Mouse (Mus musculus): ENCODE measurements around the gene Mapk1. TPM values are rescaled to one million over a fixed set of nuclear protein-coding genes. Genes with fewer than 3 reads are reported as not detected.

The Mapk1 gene
- total and polyA plus RNA-seq, 3 experiments, result 162 to 317 (median 244) TPM

DNA sequence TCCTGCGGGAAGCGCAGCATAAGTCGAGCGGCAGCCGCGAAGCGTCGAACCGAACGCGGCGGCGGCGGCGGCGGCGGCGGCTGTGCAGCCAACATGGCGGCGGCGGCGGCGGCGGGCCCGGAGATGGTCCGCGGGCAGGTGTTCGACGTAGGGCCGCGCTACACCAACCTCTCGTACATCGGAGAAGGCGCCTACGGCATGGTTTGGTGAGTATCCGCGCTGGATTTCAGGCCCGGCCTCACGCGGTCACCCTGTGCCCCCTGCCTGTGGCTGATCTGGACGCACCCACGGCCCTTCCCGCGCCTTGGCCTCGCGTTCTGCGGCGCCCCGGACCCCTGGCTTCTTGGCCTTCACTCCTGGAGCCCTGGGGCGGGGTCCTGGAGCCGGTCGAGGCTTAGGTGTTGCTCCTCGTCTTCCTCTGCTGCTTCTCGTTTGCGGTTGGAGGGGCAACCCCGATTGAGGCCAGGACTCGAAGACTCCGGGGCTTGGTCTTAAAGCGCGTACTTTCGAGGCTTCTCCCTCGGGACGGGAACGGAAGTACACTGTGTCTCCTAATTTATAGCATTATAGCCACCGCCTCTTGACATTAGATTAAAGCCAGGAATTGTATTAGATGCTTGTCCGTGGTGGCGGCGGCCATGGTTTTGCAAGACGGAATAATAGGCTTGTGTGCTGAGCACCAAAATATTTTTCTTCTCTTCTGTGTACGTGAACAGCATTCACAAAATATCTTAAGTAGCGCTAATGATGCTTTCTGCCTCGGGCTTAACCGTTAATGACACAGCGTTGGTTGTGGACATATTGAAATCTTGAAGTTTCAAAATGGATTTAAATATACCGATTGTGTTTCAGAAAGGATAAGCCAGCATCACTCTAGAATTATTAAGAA, 596 bp downstream of the Mapk1 start (continued):
- no peak for TF ChIP-seq ZKSCAN1 (IDR thresholded peaks at IDR 0.05; ENCODE audit: borderline replicate concordance, low read depth, low read length)

DNA sequence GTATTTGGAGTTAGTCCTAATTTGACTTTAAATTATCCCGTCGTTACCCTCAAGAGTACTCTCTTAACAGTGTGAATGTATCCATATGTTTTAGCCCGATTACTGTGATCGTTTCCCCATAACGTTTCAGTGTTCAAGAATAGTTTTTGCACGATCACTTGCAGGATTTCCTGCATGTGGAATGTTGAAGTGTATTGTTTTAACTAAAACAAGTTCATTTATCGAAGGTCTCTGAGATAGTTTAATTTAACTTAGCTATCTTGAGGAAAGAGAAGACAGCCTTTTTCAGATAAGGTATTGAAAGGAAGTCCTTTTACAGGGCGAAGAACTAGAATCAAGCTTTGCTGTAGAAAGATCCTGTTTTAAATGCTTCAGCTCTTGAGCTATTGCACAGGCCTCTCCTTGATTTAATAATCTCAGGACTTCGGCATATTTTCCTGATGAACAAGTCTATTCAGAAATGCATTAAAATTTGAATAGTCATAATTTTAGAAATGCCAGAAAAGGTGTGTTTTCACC, 1.3 kb downstream of the Mapk1 start:
- peak overlapping the region; percentile 92 for H3K9ac ChIP-seq (ENCODE audit: insufficient read depth, low read depth)
- in situ Hi-C loops (cut with MboI; ENCODE audit: low pct_ligation_motif_present, low pct_unique_long_range_greater_than_20kb, low sequenced_read_pairs), result no loop called here
- H3K27ac ChIP-seq (ENCODE audit: insufficient read depth, low read depth), result no peak overlapping the region
- peaks cover 3% of the 10 kb centered on the region for H3K27me3 ChIP-seq (replicated peaks)
- peaks cover 59% of the 10 kb centered on the region for H3K79me2 ChIP-seq (replicated peaks; ENCODE audit: control insufficient read depth, extremely low read depth, insufficient read depth, poor library complexity, severe bottlenecking)
- H3K4me2 ChIP-seq (ENCODE audit: insufficient read depth, low read depth, poor library complexity, severe bottlenecking), result peak overlapping the region; percentile 90; the same call in 1 of the 2 replicates
- H3K4me1 ChIP-seq (ENCODE audit: control insufficient read depth in 1 of 2, insufficient read depth in 2 of 2), result peaks cover 11 to 48% of the 10 kb centered on the region in 2 experiments
- H3K4me3 ChIP-seq (replicated peaks in 1 of 3; ENCODE audit: low read depth in 2 of 3, low read length in 2 of 3, poor library complexity in 1 of 3), result peak overlapping the region; percentile 67 to 94 (median 88)
- H3K9me3 ChIP-seq (replicated peaks; ENCODE audit: low read length), result peaks cover 2% of the 10 kb centered on the region
- no peak for DNase-seq (ENCODE audit: extremely low read depth)
- dilution Hi-C loops (cut with MboI; ENCODE audit: extremely low pct_ligation_motif_present, extremely low pct_unique_long_range_greater_than_20kb, low sequenced_read_pairs), result no loop called here
- TF ChIP-seq CHD1 (IDR thresholded peaks at IDR 0.05; ENCODE audit: low read depth, low read length) (peak; percentile 89; the same call in 1 of the 2 replicates), RAD21 (IDR thresholded peaks at IDR 0.05; ENCODE audit: low read depth, low read length) (no peak), CHD2 (IDR thresholded peaks at IDR 0.05; ENCODE audit: low read length) (no peak), TCF12 (IDR thresholded peaks at IDR 0.05; ENCODE audit: low read depth, low read length) (0 out of 2 replicates have a peak, but pooled peaks have one; percentile 8), MAFK (IDR thresholded peaks at IDR 0.05; ENCODE audit: insufficient replicate concordance, low read length) (no peak; the same call in 1 of the 2 replicates), NRF1 (IDR thresholded peaks at IDR 0.05; ENCODE audit: low read depth, low read length) (no peak)
- H3K36me3 ChIP-seq (replicated peaks in 1 of 2; ENCODE audit: control insufficient read depth in 1 of 2, insufficient read depth in 1 of 2, low read length in 1 of 2), result peaks cover 9 to 41% of the 10 kb centered on the region in 2 experiments

DNA sequence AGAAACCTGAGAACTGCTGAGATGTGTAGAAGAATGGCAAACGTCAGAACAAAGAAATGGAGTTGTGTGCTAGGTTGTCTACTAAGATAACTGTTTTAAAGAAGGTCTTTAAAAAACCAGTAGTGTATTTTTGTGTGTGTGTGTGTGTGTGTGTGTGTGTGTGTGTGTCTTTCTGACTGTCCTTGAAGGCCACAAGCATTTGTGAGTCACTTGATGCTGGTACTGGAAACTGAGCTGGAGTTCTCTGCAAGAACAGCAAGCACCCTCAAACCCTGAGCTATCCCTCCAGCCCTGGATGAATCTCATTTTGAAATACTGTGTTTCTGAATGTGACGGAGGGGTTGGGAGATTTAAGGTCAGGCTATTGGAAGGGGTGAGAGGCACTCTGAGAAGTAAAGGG, 4.1 kb downstream of the Mapk1 start:
- no peak overlapping the region for H3K4me3 ChIP-seq (replicated peaks in 1 of 3; ENCODE audit: low read depth in 2 of 3, low read length in 2 of 3, poor library complexity in 1 of 3)
- H3K36me3 ChIP-seq (replicated peaks in 1 of 2; ENCODE audit: control insufficient read depth in 1 of 2, insufficient read depth in 1 of 2, low read length in 1 of 2), result peaks cover 9 to 62% of the 10 kb centered on the region in 2 experiments
- no peaks in the 10 kb centered on the region for H3K27me3 ChIP-seq (replicated peaks)
- in situ Hi-C loops (cut with MboI; ENCODE audit: low pct_ligation_motif_present, low pct_unique_long_range_greater_than_20kb, low sequenced_read_pairs) (no loop called here), dilution Hi-C loops (cut with MboI; ENCODE audit: extremely low pct_ligation_motif_present, extremely low pct_unique_long_range_greater_than_20kb, low sequenced_read_pairs) (no loop called here)
- H3K9ac ChIP-seq (ENCODE audit: insufficient read depth, low read depth), result no peak overlapping the region
- H3K4me1 ChIP-seq (ENCODE audit: control insufficient read depth in 1 of 2, insufficient read depth in 2 of 2), result peaks cover 15 to 73% of the 10 kb centered on the region in 2 experiments
- no peak for DNase-seq (ENCODE audit: extremely low read depth)
- H3K79me2 ChIP-seq (replicated peaks; ENCODE audit: control insufficient read depth, extremely low read depth, insufficient read depth, poor library complexity, severe bottlenecking), result peaks cover 84% of the 10 kb centered on the region
- TF ChIP-seq CTCF (conservative IDR thresholded peaks at IDR 0.05 in 1 of 2, IDR thresholded peaks at IDR 0.05 in 1 of 2; ENCODE audit: low read depth in 2 of 2, low read length in 2 of 2) (no peak), POLR2AphosphoS2 (IDR thresholded peaks at IDR 0.05; ENCODE audit: low read depth, low read length) (no peak), HCFC1 (IDR thresholded peaks at IDR 0.05; ENCODE audit: low read depth, low read length) (no peak), MXI1 (IDR thresholded peaks at IDR 0.05; ENCODE audit: low read depth, low read length) (no peak), NRF1 (IDR thresholded peaks at IDR 0.05; ENCODE audit: low read depth, low read length) (no peak), RAD21 (IDR thresholded peaks at IDR 0.05; ENCODE audit: low read depth, low read length) (no peak), E2F4 (IDR thresholded peaks at IDR 0.05; ENCODE audit: insufficient replicate concordance, low read depth, low read length) (no peak), MYC (IDR thresholded peaks at IDR 0.05; ENCODE audit: low read depth, low read length) (no peak), MAX (IDR thresholded peaks at IDR 0.05; ENCODE audit: low read length) (no peak), IRF4 (IDR thresholded peaks at IDR 0.05; ENCODE audit: low read depth, low read length) (no peak), USF1 (IDR thresholded peaks at IDR 0.05; ENCODE audit: low read depth, low read length) (no peak), UBTF (IDR thresholded peaks at IDR 0.05; ENCODE audit: low read depth, low read length) (no peak), RCOR1 (conservative IDR thresholded peaks at IDR 0.05; ENCODE audit: low read depth, low read length) (no peak), ETS1 (conservative IDR thresholded peaks at IDR 0.05; ENCODE audit: low read depth, low read length) (no peak)
- no peak overlapping the region for H3K4me2 ChIP-seq (ENCODE audit: insufficient read depth, low read depth, poor library complexity, severe bottlenecking)
- no peaks in the 10 kb centered on the region for H3K9me3 ChIP-seq (replicated peaks; ENCODE audit: low read length)
- no peak overlapping the region for H3K27ac ChIP-seq (ENCODE audit: insufficient read depth, low read depth)
